Mouse (Mus musculus): ENCODE results near the gene Spats1.

DNA sequence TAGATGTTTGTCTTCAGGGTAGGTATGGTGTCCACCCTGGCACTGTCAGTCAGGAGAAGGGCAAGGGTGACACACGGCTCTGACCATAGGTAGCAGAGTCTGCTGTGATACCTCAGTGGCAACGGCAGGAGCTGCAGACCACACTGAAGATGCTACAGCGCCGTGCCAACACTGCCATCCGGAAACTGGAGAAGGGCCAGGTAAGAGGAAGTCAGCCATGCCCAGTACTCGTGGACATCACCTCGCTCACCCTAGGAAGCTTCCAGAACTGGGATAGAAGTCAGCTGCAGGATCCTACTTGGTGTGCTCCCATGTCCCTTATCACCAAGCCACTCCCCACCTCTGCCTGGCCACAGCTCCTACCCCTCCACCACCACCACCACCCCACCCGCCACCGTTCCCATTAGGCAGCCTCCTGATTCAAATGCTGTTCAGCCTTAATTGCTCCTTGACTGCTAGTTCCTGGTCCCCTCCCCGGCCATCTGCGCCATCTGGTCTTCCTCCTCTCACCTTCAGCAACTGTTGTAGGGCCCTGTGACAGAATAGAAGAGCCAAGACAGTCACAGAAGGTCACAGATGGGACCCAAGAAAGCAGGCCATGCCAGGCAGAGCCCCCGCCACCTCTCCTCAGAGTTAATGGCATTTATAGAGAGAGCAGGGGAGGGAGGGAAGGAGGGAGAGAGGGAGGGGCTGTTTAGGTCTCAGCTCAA lies 43.7 kb upstream of the Spats1 start:
- TF ChIP-seq ZMIZ1 (IDR thresholded peaks at IDR 0.05; ENCODE audit: low read depth, low read length) (no peak), CHD1 (IDR thresholded peaks at IDR 0.05; ENCODE audit: low read depth, low read length) (no peak), POLR2A (IDR thresholded peaks at IDR 0.05; ENCODE audit: low read depth, low read length) (no peak), ZNF384 (IDR thresholded peaks at IDR 0.05; ENCODE audit: low read depth, low read length) (no peak), E2F4 (IDR thresholded peaks at IDR 0.05; ENCODE audit: insufficient replicate concordance, low read depth, low read length) (no peak), MXI1 (IDR thresholded peaks at IDR 0.05; ENCODE audit: low read depth, low read length) (no peak), USF1 (IDR thresholded peaks at IDR 0.05; ENCODE audit: low read depth, low read length) (no peak), CTCF (conservative IDR thresholded peaks at IDR 0.05 in 1 of 2, IDR thresholded peaks at IDR 0.05 in 1 of 2; ENCODE audit: low read depth in 2 of 2, low read length in 2 of 2) (no peak), USF2 (conservative IDR thresholded peaks at IDR 0.05; ENCODE audit: low read depth, low read length) (no peak), MAFK (IDR thresholded peaks at IDR 0.05; ENCODE audit: insufficient replicate concordance, low read length) (no peak), PAX5 (IDR thresholded peaks at IDR 0.05; ENCODE audit: low read length) (no peak)

Data from CH12.LX (cell line).